Mouse (Mus musculus) neural tube, embryonic 11.5 days (tissue): ENCODE data around the gene Spag16. TPM values are rescaled to one million over a fixed set of nuclear protein-coding genes. Genes with fewer than 3 reads are reported as not detected.

Experiments used
- ATAC-seq: fragments of 200-750 bp; cut with Nextera tagmentation; 2 replicates; pipeline ENCODE4 v1.8.0; 2017; ENCODE audit warnings: moderate number of reproducible peaks, mild to moderate bottlenecking, moderate TSS enrichment, moderate library complexity; ENCODE audit not compliant: insufficient read depth, low FRiP score, low TSS enrichment
- DNase-seq: peaks from one replicate; pipeline ENCODE4 v3.0.0-alpha.2; 2015; ENCODE audit warnings: low spot score
- H3K27ac ChIP-seq: fragments of 300-500 bp; sonication (generic); 2 replicates; pipeline ENCODE4 v1.5.1; 2014; ENCODE audit warnings: low read depth, mild to moderate bottlenecking, low read length
- H3K27me3 ChIP-seq: fragments of 300-500 bp; sonication (generic); 2 replicates; pipeline ENCODE4 v1.6.1; 2014; ENCODE audit warnings: mild to moderate bottlenecking, low read length, mixed read lengths; ENCODE audit not compliant: control insufficient read depth, insufficient read depth
- H3K36me3 ChIP-seq: fragments of 300-500 bp; sonication (generic); 2 replicates; pipeline ENCODE4 v1.6.1; 2014; ENCODE audit warnings: mild to moderate bottlenecking, low read length, moderate library complexity, mixed read lengths; ENCODE audit not compliant: control insufficient read depth, insufficient read depth
- H3K4me1 ChIP-seq: fragments of 300-500 bp; sonication (generic); 2 replicates; pipeline ENCODE4 v1.6.1; 2014; ENCODE audit warnings: low read length, mixed read lengths; ENCODE audit not compliant: control insufficient read depth, insufficient read depth
- H3K4me2 ChIP-seq: fragments of 300-500 bp; sonication (generic); 2 replicates; pipeline ENCODE4 v1.6.1; 2014; ENCODE audit warnings: low read depth, mild to moderate bottlenecking, moderate library complexity
- H3K4me3 ChIP-seq: fragments of 300-500 bp; sonication (generic); 2 replicates; pipeline ENCODE4 v1.5.1; 2014; ENCODE audit warnings: low read depth, low read length
- H3K9ac ChIP-seq: fragments of 300-500 bp; sonication (generic); 2 replicates; pipeline ENCODE4 v1.6.1; 2014; ENCODE audit warnings: mild to moderate bottlenecking, low read length
- H3K9me3 ChIP-seq: fragments of 300-500 bp; sonication (generic); 2 replicates; pipeline ENCODE4 v1.6.1; 2016; ENCODE audit warnings: low read length; ENCODE audit not compliant: control insufficient read depth
- WGBS: fragments of 180-500 bp; shearing (Covaris S2); extraction: QIAGEN DNeasy Blood & Tissue Kit; methylation state at CpG from one replicate; pipeline ENCODE4 v1.1.7; 2014; 5-methylcytosine and 5-hydroxymethylcytosine counted together
- polyA plus RNA-seq: library from polyadenylated mRNA; unstranded; fragments of >200 nt; fragmentation: Nextera tagmentation; extraction: Ambion mirVana; gene quantifications from 2 replicates; pipeline ENCODE4 v1.2.1, GENCODE M21; 2014

The Spag16 gene
- polyA plus RNA-seq, 1 experiment from 2014 or later = 2.2 TPM

- H3K9me3 ChIP-seq = no peaks in the 10 kb centered on the region
- H3K27me3 ChIP-seq = no peaks in the 10 kb centered on the region
- DNase-seq (no peak), ATAC-seq (no peak; the same call in 1 of the 2 replicates)
- H3K9ac ChIP-seq = no peak overlapping the region
- no peak overlapping the region for H3K4me3 ChIP-seq
- no peak overlapping the region for H3K27ac ChIP-seq
- no peaks in the 10 kb centered on the region for H3K4me1 ChIP-seq
- H3K4me2 ChIP-seq = no peak overlapping the region
- 87% methylated on average over 13 of the region's 13 CpGs for whole genome bisulfite sequencing
- H3K36me3 ChIP-seq = no peaks in the 10 kb centered on the region
Observed at GRCm38 (mm10) chr1:70316128-70316765, 489.5 kb downstream of the Spag16 start.

DNA sequence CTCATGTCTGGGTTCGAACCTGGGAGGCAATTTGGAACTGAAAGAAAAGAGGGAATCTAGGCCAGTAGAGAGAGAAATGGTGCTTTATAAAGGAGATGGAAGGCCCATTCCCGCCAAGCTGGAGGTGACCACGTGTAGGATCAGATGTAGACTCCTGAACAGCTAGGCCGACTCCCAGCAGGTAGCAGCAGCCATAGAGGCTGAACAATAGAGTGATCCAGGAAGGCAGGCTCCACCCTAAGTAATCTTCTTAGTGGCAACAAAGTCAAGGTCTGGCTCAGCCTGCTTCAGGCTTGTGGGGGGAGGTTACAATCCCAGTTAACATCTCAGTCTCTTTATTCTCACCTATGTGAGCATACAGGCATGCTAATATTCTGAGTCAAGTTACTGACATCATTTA is 494.2 kb downstream of the Spag16 start:
- H3K9me3 ChIP-seq = no peaks in the 10 kb centered on the region
- no peak overlapping the region for H3K4me3 ChIP-seq
- H3K9ac ChIP-seq = no peak overlapping the region
- no peaks in the 10 kb centered on the region for H3K36me3 ChIP-seq
- 71% methylated on average over 4 of the region's 4 CpGs for WGBS
- H3K27me3 ChIP-seq = no peaks in the 10 kb centered on the region
- no peak for DNase-seq
- no peaks in the 10 kb centered on the region for H3K4me1 ChIP-seq
- no peak overlapping the region for H3K4me2 ChIP-seq
- no peak overlapping the region for H3K27ac ChIP-seq
- no peak for ATAC-seq

GRCm38 (mm10) chr1:70346179-70346578 is 519.4 kb downstream of the Spag16 start:
- Histone ChIP-seq H3K9me3 (no peaks in the 10 kb centered on the region), H3K36me3 (no peaks in the 10 kb centered on the region), H3K4me2 (no peak overlapping the region), H3K27me3 (no peaks in the 10 kb centered on the region), H3K4me1 (no peaks in the 10 kb centered on the region), H3K4me3 (no peak overlapping the region), H3K27ac (no peak overlapping the region), H3K9ac (no peak overlapping the region)
- WGBS = 71% methylated on average over 2 of the region's 2 CpGs
- DNase-seq (no peak), ATAC-seq (no peak)

GRCm38 (mm10) chr1:70351371-70351770 is 524.6 kb downstream of the Spag16 start:
- H3K9ac ChIP-seq = no peak overlapping the region
- DNase-seq = no peak
- H3K4me3 ChIP-seq = no peak overlapping the region
- H3K4me2 ChIP-seq = no peak overlapping the region
- no peaks in the 10 kb centered on the region for H3K36me3 ChIP-seq
- no peaks in the 10 kb centered on the region for H3K27me3 ChIP-seq
- H3K4me1 ChIP-seq = no peaks in the 10 kb centered on the region
- ATAC-seq = no peak
- H3K9me3 ChIP-seq = no peaks in the 10 kb centered on the region
- no peak overlapping the region for H3K27ac ChIP-seq
- WGBS = 81% methylated on average over 3 of the region's 3 CpGs

DNA sequence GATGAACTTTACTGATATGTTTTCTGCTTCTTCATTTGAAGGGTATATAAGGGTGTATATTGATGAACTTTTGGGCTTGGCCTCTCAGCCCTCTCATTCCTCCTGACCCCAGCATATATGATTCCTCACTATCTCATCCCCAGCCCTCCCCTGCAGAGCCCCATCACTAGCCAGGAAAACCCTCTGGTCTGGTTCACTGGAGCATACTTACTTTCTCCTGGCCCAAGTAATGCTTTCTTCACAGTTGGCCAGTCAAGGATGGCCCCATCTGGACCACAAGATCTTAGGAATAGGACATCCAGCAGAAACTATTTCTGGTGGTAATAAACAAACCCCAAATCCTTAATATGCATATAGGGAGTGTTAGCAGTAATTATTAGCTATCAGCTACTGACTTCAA is 527.2 kb downstream of the Spag16 start:
- H3K27me3 ChIP-seq = no peaks in the 10 kb centered on the region

DNA sequence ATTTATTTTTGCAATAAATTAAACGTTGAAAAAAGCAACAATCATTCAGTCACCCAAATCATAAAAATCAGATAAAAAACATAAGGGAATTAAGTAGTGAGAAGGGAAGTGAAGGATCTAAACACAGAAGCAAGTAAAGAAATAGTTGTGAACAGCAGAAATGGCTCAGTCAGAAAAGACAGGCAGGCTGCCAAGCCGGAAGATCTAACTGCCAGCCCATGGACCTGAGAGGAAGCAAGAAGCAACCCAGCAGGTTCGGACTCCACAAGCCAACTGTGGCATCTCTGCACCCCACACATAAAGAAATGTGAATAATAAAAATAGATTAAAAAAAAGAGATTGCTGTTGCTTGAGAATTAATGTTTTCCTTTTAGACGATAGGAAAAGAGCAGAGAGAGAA is 545.0 kb downstream of the Spag16 start:
- ATAC-seq (no peak), DNase-seq (no peak)
- Histone ChIP-seq H3K27me3 (no peaks in the 10 kb centered on the region), H3K4me1 (no peaks in the 10 kb centered on the region), H3K9me3 (no peaks in the 10 kb centered on the region), H3K4me2 (no peak overlapping the region), H3K27ac (no peak overlapping the region), H3K4me3 (no peak overlapping the region), H3K9ac (no peak overlapping the region), H3K36me3 (no peaks in the 10 kb centered on the region)
- WGBS = 89% methylated on average over 4 of the region's 4 CpGs

More for the DNA sequence above, 527.2 kb downstream of the Spag16 start:
- H3K9me3 ChIP-seq = no peaks in the 10 kb centered on the region
- DNase-seq (no peak), ATAC-seq (no peak)
- no peak overlapping the region for H3K4me2 ChIP-seq
- H3K36me3 ChIP-seq = no peaks in the 10 kb centered on the region
- H3K27ac ChIP-seq = no peak overlapping the region
- no peaks in the 10 kb centered on the region for H3K4me1 ChIP-seq
- no peak overlapping the region for H3K9ac ChIP-seq
- H3K4me3 ChIP-seq = no peak overlapping the region

DNA sequence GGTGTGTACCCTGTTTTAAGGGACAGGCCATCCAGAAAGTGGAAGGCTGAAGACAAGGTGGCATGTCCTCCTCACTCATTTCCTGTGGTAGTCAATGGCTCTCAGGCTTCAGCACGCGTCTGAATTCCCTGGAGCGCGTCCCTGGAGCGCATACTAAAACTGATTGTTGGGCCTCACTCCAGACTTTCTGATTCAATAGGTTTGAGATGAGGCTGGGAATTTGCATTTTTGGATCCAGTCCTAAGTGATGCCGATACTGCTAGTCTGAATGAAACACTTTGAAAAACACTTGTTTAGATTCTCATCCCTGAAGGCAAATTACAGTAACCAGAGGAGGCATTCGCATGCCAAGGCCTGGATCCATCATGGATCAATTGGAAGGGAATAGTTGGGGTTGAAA is 553.3 kb downstream of the Spag16 start:
- no peaks in the 10 kb centered on the region for H3K36me3 ChIP-seq
- 94% methylated on average over 7 of the region's 7 CpGs for WGBS
- no peaks in the 10 kb centered on the region for H3K9me3 ChIP-seq
- ATAC-seq = no peak
- no peaks in the 10 kb centered on the region for H3K4me1 ChIP-seq
- no peak overlapping the region for H3K4me3 ChIP-seq
- no peaks in the 10 kb centered on the region for H3K27me3 ChIP-seq
- no peak overlapping the region for H3K27ac ChIP-seq
- no peak overlapping the region for H3K9ac ChIP-seq
- no peak for DNase-seq
- H3K4me2 ChIP-seq = no peak overlapping the region

DNA sequence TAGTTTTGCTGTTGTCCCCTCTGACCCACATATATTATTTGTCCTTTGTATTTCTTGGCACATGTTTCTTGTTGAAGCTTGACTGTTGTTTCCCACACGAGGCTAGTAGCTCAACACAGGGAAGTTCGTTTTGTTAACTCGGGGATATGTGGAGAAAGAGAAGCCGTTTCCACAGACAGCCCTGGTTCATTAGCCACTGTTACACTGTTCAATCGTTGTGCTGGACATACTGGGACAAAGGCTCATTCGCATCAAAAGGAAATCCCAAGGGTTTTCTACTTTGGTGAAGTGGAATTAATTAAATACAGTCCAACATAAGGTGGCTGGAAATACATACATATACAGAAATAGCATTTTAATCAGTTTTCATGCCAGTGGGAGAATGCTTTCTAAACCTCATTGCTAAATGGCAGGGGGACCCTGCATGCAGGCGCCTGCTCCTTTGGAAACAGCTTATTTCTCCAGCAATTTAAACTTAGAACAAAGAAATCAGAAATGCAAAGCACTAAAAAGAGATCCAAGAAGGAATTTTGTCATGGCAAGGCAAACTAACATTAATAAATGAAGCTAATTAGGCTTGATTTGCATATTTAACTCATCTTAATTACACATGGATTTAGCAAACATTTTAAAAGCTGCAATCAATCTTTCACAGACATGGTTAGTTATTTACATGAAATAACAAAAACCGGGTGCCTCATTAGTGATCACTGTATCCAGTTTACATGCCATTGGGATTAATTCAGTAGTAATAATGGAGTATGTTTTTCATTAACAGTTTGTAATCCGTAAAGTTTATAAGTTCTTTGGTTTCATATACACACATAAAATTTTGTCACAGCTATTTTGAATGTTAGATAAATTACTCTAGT is 615.7 kb downstream of the Spag16 start:
- no peak overlapping the region for H3K27ac ChIP-seq
- WGBS = 57% methylated on average over 9 of the region's 9 CpGs
- DNase-seq = no peak
- H3K9me3 ChIP-seq = no peaks in the 10 kb centered on the region
- no peaks in the 10 kb centered on the region for H3K4me1 ChIP-seq
- no peak overlapping the region for H3K9ac ChIP-seq
- H3K27me3 ChIP-seq = no peaks in the 10 kb centered on the region
- ATAC-seq = no peak; the same call in 1 of the 2 replicates
- no peak overlapping the region for H3K4me2 ChIP-seq
- no peaks in the 10 kb centered on the region for H3K36me3 ChIP-seq
- no peak overlapping the region for H3K4me3 ChIP-seq

- DNase-seq = no peak
Observed at GRCm38 (mm10) chr1:70479864-70480263, 653.1 kb downstream of the Spag16 start.

More at GRCm38 (mm10) chr1:70479864-70480263, 653.1 kb downstream of the Spag16 start:
- WGBS = 94% methylated on average over 1 of the region's 1 CpGs
- no peak overlapping the region for H3K4me2 ChIP-seq
- no peaks in the 10 kb centered on the region for H3K9me3 ChIP-seq
- H3K9ac ChIP-seq = no peak overlapping the region
- H3K4me1 ChIP-seq = no peaks in the 10 kb centered on the region
- H3K36me3 ChIP-seq = no peaks in the 10 kb centered on the region
- H3K27me3 ChIP-seq = no peaks in the 10 kb centered on the region
- H3K27ac ChIP-seq = no peak overlapping the region
- no peak overlapping the region for H3K4me3 ChIP-seq
- no peak for ATAC-seq
